In genomic region chr11:118007460-118008143, GRCm38 (mm10) we compare ENCODE assay signal across 9 mouse cellular contexts. TPM values are rescaled to one million over a fixed set of nuclear protein-coding genes. Genes with fewer than 3 reads are reported as not detected.
DNase-seq lines count a peak whose midpoint lies in the region; ATAC-seq and TF ChIP-seq lines count a peak whose summit lies in the region.
"Had no signal": no experiment of that assay in that cellular context is flagged by ENCODE, and none has a peak within 500 bp of the region (broad histone marks: within the 10 kb centered on the region; RNA-seq: fewer than 3 reads in every experiment).

No protein-coding gene starts in this region.

- no peak overlapping the region for H3K4me3 ChIP-seq in midbrain, embryonic 13.5 days (replicated peaks)
- no peak overlapping the region for H3K4me3 ChIP-seq in midbrain, embryonic 15.5 days
- no peak overlapping the region for H3K4me3 ChIP-seq in liver, embryonic 14.5 days (ENCODE audit: insufficient read depth in 1 of 2, low read depth in 2 of 2, low read length in 2 of 2)

- H3K27me3 ChIP-seq in midbrain, embryonic 13.5 days, result no peaks in the 10 kb centered on the region
- H3K27me3 ChIP-seq in midbrain, embryonic 15.5 days (replicated peaks), result no peaks in the 10 kb centered on the region
- no peaks in the 10 kb centered on the region for H3K27me3 ChIP-seq in liver, embryonic 14.5 days (ENCODE audit: control insufficient read depth, insufficient read depth, low read length)

- DNase-seq in cerebellum, postnatal 10 days, result peak; percentile 60 to 62
- no peak for DNase-seq in cerebellum, adult 11-12 months
- DNase-seq in liver, embryonic 14.5 days (ENCODE audit: low read depth in 3 of 3, low spot score in 3 of 3), result peak in 2 of 3 experiments; percentile 44 to 65
- DNase-seq in yolk sac, embryonic 10.5 days (ENCODE audit: low spot score), result peak; percentile 76
- no peak for DNase-seq in neural tube, embryonic 10.5 days (ENCODE audit: extremely low spot score, low spot score)
- DNase-seq in testis, postnatal 14 days (ENCODE audit: low spot score), result no peak
- DNase-seq: heart, postnatal 36 days had no signal

- H3K36me3 ChIP-seq in midbrain, embryonic 13.5 days, result peaks cover 43% of the 10 kb centered on the region
- peaks cover 24% of the 10 kb centered on the region; the same call in 1 of the 2 replicates for H3K36me3 ChIP-seq in midbrain, embryonic 15.5 days (replicated peaks)
- H3K36me3 ChIP-seq in liver, embryonic 14.5 days (replicated peaks; ENCODE audit: control insufficient read depth, insufficient read depth, low read depth), result peaks cover 33% of the 10 kb centered on the region

- H3K9me3 ChIP-seq in midbrain, embryonic 13.5 days, result no peaks in the 10 kb centered on the region
- no peaks in the 10 kb centered on the region for H3K9me3 ChIP-seq in midbrain, embryonic 15.5 days
- no peaks in the 10 kb centered on the region for H3K9me3 ChIP-seq in liver, embryonic 14.5 days (ENCODE audit: control insufficient read depth, low read length)

- whole genome bisulfite sequencing in midbrain, embryonic 13.5 days, result 68% methylated on average over 8 of the region's 8 CpGs
- 71% methylated on average over 8 of the region's 8 CpGs for WGBS in midbrain, embryonic 15.5 days
- WGBS in liver, embryonic 14.5 days (ENCODE audit: insufficient replicate concordance), result 37% methylated on average over 8 of the region's 8 CpGs

- no peak overlapping the region for H3K4me2 ChIP-seq in midbrain, embryonic 13.5 days (replicated peaks)
- no peak overlapping the region for H3K4me2 ChIP-seq in midbrain, embryonic 15.5 days
- H3K4me2 ChIP-seq in liver, embryonic 14.5 days (ENCODE audit: low read depth), result peak overlapping the region; percentile 11; the same call in 1 of the 2 replicates

- 0 out of 2 replicates have a peak, but pooled peaks have one; percentile 20 for TF ChIP-seq EP300 in liver, embryonic 14.5 days (IDR thresholded peaks at IDR 0.05; ENCODE audit: low read depth)

- TF ChIP-seq CTCF in liver, embryonic 14.5 days (IDR thresholded peaks at IDR 0.05; ENCODE audit: low read depth), result no peak

- H3K4me1 ChIP-seq in midbrain, embryonic 13.5 days (replicated peaks), result peaks cover 35% of the 10 kb centered on the region
- peaks cover 17% of the 10 kb centered on the region for H3K4me1 ChIP-seq in midbrain, embryonic 15.5 days
- peaks cover 12 to 17% of the 10 kb centered on the region in 2 experiments for H3K4me1 ChIP-seq in liver, embryonic 14.5 days (replicated peaks; ENCODE audit: control insufficient read depth in 2 of 2, insufficient read depth in 2 of 2, low read length in 1 of 2)

- H3K9ac ChIP-seq in midbrain, embryonic 13.5 days (replicated peaks), result peak overlapping the region; percentile 36
- H3K9ac ChIP-seq in midbrain, embryonic 15.5 days, result no peak overlapping the region
- H3K9ac ChIP-seq in liver, embryonic 14.5 days (replicated peaks), result 0 out of 2 replicates have a peak overlapping the region, but pooled peaks have one; percentile 16

- no peak overlapping the region for H3K27ac ChIP-seq in midbrain, embryonic 13.5 days
- H3K27ac ChIP-seq in midbrain, embryonic 15.5 days, result no peak overlapping the region
- H3K27ac ChIP-seq in liver, embryonic 14.5 days, result peak overlapping the region; percentile 36

- no peak for ATAC-seq in midbrain, embryonic 13.5 days
- ATAC-seq in midbrain, embryonic 15.5 days (replicated peaks), result no peak
- peak; percentile 73 for ATAC-seq in liver, embryonic 14.5 days (ENCODE audit: insufficient read depth)

RNA-seq across cellular contexts. Expression of gene Pgs1, which starts 21.5 kb away (rescaled TPM):
- 46.0 and 50.8 TPM in 2 replicates for polyA plus RNA-seq in midbrain, embryonic 13.5 days (2015; fragmentation: Nextera tagmentation; extraction: Ambion mirVana)
- 62.5 and 63.5 TPM in 2 replicates for polyA plus RNA-seq in midbrain, embryonic 15.5 days (2015; fragmentation: Nextera tagmentation; extraction: Ambion mirVana)
- polyA plus RNA-seq in liver, embryonic 14.5 days (2012; rRNA removed), result 11.9 and 12.9 TPM in 2 replicates
- 11.2 and 12.1 TPM in 2 replicates for polyA plus RNA-seq in liver, embryonic 14.5 days (2014; fragmentation: Nextera tagmentation; extraction: Ambion mirVana)

RNA-seq across cellular contexts. Expression of gene Socs3, which starts 37.8 kb away (rescaled TPM):
- polyA plus RNA-seq in midbrain, embryonic 13.5 days (2015; fragmentation: Nextera tagmentation; extraction: Ambion mirVana), result 8.3 and 9.3 TPM in 2 replicates
- 8.7 and 8.9 TPM in 2 replicates for polyA plus RNA-seq in midbrain, embryonic 15.5 days (2015; fragmentation: Nextera tagmentation; extraction: Ambion mirVana)
- polyA plus RNA-seq in liver, embryonic 14.5 days (2012; rRNA removed), result 6.5 and 7.0 TPM in 2 replicates
- 2.2 and 2.7 TPM in 2 replicates for polyA plus RNA-seq in liver, embryonic 14.5 days (2014; fragmentation: Nextera tagmentation; extraction: Ambion mirVana)

Comparison
In these comparisons a context has a peak if more than half of its experiments do, and no peak if none do; other contexts are left out.
1. DNase-seq: peak in cerebellum, postnatal 10 days (2 of 2), liver, embryonic 14.5 days (2 of 3) and yolk sac, embryonic 10.5 days (single experiment); none in cerebellum, adult 11-12 months (single experiment), neural tube, embryonic 10.5 days (single experiment) and testis, postnatal 14 days (single experiment).